Mouse (Mus musculus): ENCODE data around the gene Ldlrad3.

The Ldlrad3 gene

DNA sequence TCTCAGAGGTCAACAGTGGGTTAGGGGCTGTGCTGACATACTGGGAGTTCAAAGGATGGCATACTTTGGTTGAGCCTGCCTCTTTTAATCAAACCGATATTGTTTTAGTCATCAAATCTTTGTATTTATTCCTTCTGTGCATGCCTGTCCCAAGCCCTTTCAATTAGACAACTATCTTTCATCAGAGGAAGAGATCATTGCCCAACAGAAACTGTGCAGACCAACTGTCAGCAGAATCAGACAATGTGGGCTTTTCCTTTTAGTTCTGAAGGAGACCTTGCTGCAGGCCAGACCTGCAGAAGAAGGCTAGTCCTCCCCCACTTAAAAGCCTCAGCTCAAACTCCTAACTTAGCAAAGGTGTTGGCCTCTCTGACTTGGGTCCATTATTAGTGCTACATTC is 41.9 kb downstream of the Ldlrad3 start:
- DNase-seq (ENCODE audit: low spot score) = no peak

DNA sequence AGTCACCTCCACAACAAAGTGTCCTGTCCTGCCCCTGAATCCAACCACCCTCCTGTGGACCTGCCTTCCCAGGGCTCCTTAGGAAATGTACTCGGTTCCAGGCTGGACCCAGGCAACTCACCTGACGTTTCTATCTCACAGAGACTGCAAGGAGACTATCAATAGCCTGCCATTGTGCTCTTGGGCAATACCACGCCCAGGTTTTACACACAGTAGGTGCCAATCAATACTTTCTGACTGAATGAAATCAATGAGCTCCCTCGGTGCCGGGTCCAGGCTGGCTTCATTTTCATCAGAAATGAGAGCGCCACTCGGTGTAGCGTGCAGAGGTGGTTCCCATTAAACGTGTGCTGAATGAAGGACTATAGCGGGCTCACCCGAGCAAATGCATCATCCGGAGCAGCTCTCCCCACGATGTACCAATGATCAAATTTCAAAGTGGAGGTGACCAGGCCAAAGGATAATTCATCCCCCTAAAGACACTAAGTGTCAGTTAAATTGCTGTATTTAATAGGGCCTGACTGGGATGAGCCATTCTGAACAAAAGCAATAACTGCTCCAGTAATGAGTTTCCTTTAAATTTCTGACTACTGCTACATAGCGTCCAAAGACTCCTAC is 43.4 kb downstream of the Ldlrad3 start:
- peak; percentile 29 for DNase-seq (ENCODE audit: low spot score)

DNA sequence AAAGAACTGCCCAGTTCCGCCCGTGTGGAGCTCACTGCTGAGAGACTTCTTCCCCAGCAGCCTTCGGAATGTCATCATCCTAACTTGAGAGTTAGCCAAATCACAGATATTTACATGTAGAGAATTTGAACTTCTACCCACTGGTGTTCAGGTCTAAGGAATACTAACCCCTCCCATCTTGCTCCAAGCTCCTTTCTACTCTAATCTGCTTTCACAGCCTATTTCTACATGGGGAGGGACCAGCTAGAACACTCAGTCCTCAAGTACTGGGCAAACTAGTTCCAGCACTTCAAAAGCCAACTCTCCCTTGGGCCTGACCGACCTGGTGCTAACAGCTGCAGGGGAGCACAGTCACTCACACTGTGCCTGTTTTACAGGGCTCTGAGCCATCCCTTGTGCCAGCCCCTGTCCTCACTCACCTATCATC is 44.0 kb downstream of the Ldlrad3 start:
- DNase-seq (ENCODE audit: low spot score) = no peak

DNA sequence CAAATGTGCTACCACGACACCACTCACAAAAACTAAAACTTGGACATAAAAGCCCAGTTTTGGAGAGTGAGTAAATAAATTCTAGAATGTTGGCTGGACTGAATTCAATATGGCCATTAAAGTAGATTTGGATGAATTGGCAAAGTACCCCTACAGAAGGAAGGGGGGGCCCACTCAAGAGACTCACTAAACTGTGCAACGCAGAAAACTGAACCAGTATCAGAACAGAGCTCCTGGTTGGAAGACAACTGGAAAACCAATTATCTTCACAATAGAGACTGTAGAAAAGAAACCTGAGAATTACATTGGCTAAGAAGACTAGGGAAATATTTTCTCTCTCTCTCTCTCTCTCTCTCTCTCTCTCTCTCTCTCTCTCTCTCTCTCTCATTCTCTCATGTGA is 45.0 kb downstream of the Ldlrad3 start:
- DNase-seq (ENCODE audit: low spot score) = no peak

DNA sequence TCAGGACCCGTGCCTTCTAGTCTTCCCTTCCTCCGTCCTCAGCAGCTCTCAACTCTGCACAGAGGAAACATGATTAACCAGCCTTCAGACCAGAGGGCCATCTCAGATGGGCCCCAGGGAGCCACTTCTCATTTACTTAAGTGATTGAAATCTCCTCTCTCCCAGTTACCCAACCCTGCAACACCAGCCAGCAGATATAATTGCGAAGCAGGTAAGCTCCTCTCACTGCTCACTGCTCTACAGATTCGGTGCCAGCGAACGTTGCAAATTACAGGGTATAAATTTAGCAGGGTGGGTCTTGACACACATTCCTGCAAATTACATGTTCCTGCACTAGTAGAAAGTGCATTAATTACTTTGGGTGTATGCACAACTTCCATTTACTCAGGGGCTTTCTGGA is 48.3 kb downstream of the Ldlrad3 start:
- DNase-seq (ENCODE audit: low spot score) = no peak

DNA sequence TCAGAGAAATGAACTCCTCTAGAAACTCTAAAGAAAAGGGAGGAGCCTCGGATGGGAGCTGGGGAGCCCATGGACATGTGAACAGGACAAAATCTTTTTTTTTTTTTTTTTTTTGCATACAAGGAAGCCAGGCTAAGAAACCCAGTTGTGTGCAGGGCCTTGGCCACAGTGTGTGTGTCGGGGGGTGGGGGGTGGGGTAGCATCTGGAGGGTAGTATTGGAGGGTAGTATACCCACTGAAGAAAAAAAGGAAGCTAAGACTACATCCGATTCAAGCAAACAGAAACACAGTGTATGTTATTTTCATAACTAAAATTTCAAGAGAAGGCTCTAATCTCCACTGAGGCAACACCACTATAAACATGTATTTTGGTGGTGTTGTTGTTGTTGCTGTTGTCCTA is 50.0 kb downstream of the Ldlrad3 start:
- no peak for DNase-seq (ENCODE audit: low spot score)

DNA sequence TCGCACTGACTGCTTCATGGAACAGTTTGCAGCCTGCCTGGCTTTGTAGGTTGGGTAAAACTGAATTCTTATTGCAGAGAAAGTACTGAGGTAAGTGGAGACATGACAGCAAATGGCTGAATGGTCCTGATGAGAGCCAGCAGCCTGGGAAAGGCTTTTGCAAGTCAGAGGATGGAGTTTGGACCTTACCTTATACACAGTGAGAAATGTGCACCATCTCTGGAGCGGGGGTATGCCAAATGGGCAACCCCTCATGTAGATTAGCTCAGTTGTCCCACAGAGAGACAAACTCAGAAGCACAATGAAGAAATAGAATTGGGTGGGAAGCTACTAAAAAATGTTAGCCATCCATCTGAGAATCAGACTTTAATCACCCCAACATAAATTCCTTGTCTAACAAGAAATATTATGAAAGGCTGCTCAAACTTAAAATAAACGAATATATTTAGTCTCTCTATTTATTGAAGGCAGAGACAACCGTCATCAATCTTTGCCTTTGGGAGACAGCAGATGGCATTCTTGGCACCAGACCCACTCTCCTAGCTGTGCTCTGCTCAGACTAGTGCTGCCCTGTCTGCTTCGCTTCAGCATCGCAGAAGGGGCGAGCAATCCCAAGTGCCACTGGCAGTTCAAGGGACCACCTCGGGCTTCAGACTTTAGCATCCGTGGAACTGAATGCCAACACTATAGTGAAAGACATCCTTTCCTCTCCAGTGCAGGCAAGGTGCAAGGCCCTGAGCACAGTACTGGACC is 51.5 kb downstream of the Ldlrad3 start:
- no peak for DNase-seq (ENCODE audit: low spot score)

DNA sequence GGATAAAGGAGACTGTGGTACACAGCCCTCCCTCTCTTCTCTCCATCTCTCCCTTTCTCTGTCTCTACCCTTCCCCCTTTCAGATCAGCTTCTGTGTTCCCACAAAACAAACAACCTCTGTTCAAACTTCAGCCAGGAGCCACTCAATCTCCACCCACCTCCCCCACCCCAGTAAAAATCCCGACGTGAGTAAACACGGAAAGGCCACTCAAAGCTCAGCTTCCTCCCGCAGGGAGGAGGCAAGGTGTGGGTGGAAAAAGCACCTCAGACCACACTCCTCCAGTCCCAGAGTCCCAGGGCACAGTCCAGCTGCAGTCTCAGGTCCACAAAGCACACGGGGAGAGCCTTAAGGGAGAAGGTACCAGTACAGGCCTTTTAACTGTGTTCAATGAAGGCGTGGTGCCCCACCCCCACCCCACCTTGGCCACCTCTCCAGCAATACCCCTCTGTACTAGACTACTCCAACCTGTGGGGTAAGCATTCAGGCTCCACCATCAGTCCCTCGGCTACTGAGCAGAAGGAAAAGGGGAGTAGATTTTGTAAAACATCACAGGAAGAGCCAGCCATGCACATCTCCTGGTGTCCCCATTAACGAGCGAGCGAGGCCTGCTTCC is 53.1 kb downstream of the Ldlrad3 start:
- DNase-seq (ENCODE audit: low spot score) = no peak

DNA sequence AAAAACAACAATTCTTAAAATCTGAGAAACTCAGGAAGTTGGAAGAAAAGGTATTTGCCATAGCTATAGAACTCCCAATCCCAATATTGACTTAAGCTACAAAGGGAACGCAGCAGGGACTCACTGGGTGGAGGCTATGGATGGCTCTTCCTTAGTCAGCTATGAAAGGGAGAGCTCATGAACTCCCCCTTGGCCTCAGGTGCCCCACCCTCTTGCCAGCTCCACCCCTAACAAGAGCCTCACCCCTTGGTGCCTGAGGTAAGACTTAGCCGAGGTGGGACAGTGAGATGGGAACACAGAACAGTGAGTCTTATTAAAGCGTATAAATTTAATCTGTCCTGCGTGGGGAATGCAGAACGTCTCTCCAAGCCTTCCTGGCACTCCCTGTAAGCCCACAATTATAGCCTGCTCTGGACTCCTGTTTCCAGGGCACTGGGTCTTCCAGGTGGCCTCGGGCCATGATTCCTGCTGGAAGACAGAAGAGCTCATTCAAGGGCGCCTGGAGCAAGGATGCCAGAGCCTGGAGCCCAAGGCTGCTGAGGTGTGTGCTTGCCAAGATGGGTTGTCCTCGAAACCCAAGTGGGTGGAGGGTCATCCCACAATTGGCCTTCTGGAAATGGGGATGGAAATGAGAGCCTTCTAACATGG is 55.9 kb downstream of the Ldlrad3 start:
- no peak for DNase-seq (ENCODE audit: low spot score)

DNA sequence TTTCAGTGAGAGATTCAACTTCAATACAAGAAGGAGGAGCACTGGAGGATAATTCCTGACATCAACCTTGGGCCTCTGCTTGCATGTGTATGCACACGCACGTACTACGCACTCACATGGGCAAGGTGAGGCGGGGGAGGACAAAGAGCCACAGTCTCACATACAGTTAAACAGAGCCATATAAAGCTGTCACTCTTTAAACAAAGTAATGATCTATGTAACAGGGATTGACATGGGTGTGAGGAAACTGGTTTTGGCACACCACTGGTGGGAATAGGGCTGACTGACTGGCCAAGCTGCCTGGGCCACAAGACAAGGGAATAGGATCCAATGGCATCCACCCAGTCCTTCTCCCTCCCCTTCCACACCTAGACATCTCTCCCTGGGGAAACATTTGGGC is 57.0 kb downstream of the Ldlrad3 start:
- DNase-seq (ENCODE audit: low spot score) = no peak

DNA sequence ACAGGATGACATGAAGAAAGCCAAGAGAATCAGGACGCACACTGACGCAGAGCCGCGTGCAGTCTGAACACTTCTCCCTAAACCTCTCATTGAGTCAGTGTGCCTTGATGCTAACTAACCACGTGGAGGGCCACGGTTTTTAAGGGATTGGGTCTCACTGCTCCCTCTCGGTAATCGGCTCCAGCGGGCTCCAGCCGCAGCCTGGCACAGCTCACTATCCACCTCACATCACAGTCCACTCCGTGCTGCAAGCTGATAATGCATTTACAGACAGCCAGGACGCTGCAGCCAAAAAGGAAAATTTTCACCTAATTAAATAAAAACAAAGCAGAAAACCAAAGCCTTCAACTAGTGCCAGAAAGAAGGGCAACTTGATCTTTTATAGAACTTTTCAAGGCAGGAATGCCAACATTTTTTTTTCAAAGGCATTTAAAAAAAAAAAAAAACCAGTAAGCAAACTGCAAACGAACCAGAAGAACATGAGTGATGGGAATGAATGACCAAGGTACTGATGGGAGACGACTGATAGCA is 57.6 kb downstream of the Ldlrad3 start:
- DNase-seq (ENCODE audit: low spot score) = no peak

DNA sequence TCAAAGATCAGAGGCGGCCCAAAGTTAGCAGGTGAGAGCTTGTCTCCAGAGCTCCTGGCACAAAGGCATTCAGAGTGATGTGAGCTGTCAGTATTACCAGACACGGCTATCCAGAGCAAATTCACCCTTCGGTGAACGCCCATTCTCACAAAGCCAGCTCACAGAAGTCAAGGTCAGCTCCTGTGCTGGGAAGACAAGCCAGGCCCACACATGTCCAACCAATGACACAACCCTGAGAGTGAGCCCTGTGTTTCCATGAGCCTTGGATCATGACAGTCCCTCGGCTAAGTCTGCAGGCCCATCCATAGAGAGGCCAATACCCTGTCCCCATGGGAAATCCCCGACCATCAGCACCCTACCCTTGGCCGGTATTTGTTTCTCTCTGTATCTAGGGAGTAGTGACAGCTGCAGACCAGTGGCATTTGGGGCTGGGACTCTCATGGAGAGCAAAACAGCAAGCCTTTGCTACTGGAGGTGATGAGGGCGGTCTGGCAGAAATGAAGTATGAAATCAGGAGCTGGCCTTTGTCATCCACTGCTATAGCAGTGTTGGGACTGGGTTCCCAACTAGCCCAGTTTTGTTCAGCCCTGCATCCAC is 58.3 kb downstream of the Ldlrad3 start:
- DNase-seq (ENCODE audit: low spot score) = no peak

DNA sequence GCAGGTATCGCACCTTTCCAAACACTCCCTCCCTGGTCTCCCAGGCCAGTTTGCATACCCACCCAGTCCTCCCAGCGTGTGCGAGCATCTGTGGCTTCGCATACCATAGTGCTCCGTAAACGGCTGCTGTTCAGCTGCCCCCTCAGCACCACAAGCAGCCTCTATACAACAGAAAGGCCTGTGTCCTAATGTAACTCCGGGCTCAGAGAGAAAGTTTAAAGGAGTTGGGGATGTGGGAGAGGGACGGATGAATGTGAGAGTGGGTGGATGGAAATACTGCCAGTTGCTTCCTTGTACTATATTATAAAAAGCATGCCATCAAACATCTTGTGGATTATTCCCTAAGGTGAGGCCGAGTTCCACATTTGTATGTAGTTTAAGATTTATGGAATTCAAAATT is 59.0 kb downstream of the Ldlrad3 start:
- no peak for DNase-seq (ENCODE audit: low spot score)

DNA sequence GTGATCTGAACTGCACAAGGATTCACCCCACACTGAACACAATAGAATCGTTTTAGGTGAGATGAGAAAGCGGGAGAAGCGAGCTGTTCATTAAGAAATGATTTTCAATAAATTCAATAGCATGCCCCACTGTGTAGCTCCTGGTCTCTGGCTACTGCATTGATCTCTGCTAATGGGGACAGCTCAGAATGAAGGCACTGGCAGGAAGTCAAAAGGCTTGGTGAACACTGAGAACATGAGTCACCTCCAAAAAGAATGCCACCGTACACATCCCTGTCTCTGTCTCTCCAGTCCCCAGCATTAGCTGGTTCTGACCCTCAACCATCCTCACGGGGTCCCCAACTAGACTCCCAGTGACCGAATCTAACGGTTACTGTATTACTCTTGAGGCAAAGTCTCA is 60.1 kb downstream of the Ldlrad3 start:
- DNase-seq (ENCODE audit: low spot score) = no peak

DNA sequence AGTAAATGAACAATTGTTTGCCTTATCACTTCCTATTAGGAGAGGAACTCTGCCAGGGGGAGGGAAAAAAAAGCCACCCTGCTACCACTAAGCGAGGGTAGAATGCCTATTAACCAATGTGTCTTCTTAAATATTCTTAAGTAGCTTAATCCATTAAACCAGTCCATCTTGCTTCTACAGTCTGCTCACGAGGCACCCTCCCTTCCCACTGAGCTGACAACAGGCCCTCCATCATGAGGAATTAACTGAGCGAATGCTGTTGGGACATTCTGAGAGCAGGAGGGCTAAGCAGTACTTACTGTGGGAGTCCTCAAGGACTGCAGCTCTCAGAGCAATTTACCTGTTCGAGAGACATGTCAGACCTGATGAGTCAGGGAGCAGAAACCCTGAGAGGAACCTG is 61.1 kb downstream of the Ldlrad3 start:
- no peak for DNase-seq (ENCODE audit: low spot score)

DNA sequence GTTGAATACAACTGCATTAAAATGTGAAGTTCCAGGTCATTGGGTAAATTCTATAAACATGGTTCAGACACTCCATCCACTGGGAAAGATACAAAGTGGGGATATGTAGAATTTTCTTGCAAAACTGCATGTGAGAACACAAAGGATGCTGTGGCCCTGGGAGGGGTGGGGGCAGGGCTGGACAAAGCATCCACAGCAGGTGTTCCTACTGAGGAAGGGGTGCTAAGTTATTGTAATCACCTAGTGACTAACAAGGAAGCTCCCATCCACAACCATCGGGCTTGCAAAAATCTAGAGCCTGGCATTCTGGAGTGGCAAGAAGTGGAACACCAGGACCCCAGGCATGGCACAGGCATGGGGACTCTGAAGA is 64.1 kb downstream of the Ldlrad3 start:
- no peak for DNase-seq (ENCODE audit: low spot score)

DNA sequence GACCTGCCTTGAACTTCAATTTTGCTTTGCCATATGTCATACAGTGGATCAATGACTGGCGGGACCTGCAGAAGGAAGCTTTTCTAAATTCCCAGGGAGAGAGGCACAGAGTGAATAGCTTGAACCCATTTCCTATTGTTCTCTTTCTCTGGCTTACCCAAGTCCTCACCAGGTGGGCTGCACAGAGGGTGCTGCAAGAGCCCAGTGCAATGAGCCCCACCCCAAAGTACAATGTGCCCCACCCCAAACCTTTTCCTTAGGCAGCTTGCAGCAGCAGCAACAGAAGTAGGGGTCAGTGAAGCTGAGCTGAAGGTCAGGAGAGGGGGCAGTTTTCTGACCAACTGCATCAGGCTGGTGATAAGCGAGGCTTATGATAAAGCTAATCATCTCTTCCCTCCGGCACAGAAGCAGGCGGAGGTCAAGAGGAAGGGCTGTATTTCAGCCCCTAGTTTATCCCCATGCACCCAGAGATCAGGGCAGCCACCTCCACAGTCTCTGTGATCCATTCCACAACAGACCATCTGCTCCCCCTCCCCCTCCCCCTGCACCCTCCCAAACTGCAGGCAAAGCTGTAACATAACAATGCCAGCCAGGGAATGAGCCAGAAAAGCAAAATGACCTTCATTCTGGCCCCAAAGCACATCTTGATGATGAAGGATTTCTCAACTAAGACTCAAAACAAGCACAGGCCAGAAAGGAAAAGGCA is 64.6 kb downstream of the Ldlrad3 start:
- peak; percentile 21 for DNase-seq (ENCODE audit: low spot score)

DNA sequence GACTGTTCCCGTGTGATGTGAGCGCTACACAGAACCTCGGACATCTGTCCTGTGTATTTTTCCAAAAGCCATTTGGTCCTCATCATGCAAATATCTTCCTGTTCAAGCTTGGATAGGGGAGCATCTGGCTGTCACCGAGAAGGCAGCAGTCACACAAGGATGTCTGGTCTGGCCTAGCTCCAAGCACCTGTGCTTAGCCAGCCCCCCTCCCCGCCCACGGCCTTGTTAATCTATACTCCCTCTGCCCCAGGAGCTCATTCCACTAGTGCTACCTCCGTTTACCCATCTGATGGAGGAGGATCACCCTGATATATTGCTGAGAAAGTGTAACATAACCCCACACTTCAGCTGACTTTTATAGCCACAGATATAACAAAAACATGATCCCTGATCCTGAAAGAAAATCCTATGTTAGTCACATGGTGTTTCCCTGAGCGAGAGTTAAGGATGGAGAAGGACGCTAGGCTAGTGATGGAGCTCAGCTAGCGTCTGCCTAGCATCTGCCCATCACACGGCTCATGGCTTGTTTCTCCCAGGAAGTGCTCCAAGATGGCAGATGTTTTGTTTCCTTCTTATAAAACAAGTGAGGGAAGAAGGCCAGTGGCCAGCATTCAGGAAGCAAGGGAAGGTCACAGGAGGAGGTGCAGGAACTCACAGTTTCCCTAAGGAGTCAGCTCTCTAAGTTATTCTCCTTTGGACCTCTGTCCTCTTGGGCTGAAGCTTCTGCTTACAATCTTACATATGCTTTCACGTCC is 66.3 kb downstream of the Ldlrad3 start:
- no peak for DNase-seq (ENCODE audit: low spot score)

DNA sequence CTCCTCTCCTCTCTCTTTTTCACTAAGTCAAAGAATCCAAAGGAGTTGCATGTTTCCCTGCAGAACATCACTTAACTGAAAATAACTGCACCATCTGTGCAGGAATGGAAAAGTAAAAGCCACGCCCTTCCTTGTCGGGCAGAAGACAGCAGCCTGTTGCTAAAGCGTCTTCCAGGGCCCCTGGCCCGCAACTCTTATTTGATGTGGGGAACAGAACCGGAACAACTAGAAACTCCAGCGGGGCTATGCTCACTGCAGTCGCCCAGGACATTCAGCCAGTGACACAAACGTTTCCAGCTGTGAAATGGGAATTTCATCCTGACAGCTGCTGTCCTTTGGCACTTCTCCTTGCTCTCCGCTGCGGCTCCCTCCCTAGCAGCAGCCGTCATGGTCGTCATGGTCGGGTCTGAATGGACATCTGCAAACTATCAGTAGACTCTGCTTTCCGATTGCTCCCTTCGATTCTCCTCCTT is 67.2 kb downstream of the Ldlrad3 start:
- peak; percentile 51 for DNase-seq (ENCODE audit: low spot score)

DNA sequence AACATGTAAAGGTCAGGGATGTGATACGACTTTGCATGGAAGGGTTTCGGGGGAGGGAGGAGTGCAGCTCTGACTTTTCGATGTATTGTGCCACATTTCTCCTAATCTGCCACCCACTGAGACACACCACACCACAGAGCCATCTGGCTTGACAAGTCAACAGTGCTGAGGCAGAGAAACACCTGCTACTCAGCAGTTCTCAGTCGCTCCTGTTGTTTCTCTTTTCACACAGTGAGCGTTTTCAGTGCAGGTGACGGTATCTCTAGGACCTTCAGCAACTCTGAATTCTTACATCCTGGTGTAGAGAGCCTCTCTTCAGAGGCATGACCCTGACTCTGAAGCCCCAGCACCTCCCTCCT is 68.8 kb downstream of the Ldlrad3 start:
- no peak for DNase-seq (ENCODE audit: low spot score)
